Mouse (Mus musculus): Measurements from ENCODE around the gene Omt2b. TPM values are rescaled to one million over a fixed set of nuclear protein-coding genes. Genes with fewer than 3 reads are reported as not detected.
"Not testable (repeated sequence)": the region's sequence is repeated elsewhere in the genome, so short reads cannot be mapped to it uniquely, and the experiment has no call there.

The Omt2b gene
- polyA plus RNA-seq, 1 experiment from 2014 or later: not detected

DNA sequence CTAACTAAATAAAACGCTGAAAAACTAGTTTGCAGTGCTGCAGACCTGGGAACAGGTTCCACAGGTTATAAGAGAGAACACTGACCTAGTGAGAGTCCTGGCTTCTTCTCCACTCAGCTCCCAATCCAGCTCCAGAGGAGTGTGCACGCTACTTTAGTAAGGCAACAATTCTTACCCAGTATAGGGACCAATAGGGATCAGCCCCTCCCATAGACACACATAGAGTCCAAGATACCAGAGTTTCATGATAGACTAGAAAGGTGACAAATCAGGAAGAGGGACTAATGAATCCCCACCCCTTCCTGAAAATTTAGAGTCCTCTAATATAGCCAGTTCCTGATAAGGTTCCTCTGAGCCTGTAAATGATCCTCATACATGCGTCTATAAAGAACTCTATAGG lies 19.6 kb downstream of the Omt2b start:
- Histone ChIP-seq H3K4me3 (ENCODE audit: low read depth, low read length) (no peak overlapping the region), H3K9ac (ENCODE audit: low read depth, low read length) (no peak overlapping the region), H3K9me3 (replicated peaks; ENCODE audit: control insufficient read depth, low read length) (no peaks in the 10 kb centered on the region), H3K36me3 (ENCODE audit: control insufficient read depth, insufficient read depth, low read length) (no peaks in the 10 kb centered on the region), H3K4me1 (ENCODE audit: control insufficient read depth, insufficient read depth, low read length) (no peaks in the 10 kb centered on the region), H3K27ac (ENCODE audit: low read depth, low read length) (no peak overlapping the region), H3K27me3 (ENCODE audit: control insufficient read depth, insufficient read depth, low read length) (no peaks in the 10 kb centered on the region), H3K4me2 (no peak overlapping the region)
- WGBS (ENCODE audit: insufficient replicate concordance): 60% methylated on average over 3 of the region's 3 CpGs
- no peak for ATAC-seq (replicated peaks; ENCODE audit: insufficient number of reproducible peaks, low FRiP score, low TSS enrichment)

DNA sequence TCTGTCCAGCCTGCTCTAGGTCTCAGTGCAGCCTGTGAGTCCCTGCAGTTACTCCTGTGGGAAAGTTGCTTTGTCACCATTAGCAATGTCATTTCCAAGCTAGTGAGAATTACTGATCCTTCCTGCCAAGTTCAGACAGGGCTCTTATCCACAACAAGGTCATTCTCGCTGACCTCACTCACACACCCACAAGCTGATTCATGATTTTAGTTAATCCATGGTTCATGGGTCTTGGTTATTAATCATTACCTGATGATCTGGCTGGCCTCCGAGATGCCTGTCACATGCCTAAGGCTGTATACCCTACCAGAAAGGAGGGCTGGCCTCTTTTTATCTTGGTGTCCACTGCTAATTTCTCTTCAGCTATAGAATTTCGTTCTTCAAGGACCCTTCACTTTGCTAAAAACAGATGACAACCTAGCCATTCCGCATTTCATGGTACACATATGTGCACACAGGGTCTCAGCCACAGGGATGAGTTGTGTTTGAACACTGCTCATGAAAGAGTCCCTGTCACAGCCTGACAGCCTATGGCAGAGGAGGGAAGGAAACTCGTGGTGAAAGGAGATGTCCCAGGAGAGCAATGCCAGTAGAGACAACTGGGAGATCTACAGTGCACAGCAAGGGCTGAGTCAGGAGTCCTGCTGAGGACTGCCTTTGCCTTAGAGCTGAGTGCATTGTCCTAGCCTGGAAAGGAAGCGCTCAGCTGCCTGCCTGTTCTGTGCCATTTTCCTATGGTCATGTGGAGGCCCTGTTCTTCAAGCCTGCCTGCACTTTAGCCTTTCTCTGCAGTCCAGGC lies 21.0 kb downstream of the Omt2b start:
- H3K27me3 ChIP-seq (ENCODE audit: control insufficient read depth, insufficient read depth, low read length); H3K27ac ChIP-seq (ENCODE audit: low read depth, low read length); H3K4me2 ChIP-seq; H3K4me3 ChIP-seq (ENCODE audit: low read depth, low read length); ATAC-seq (replicated peaks; ENCODE audit: insufficient number of reproducible peaks, low FRiP score, low TSS enrichment); H3K9ac ChIP-seq (ENCODE audit: low read depth, low read length); H3K36me3 ChIP-seq (ENCODE audit: control insufficient read depth, insufficient read depth, low read length); H3K4me1 ChIP-seq (ENCODE audit: control insufficient read depth, insufficient read depth, low read length); H3K9me3 ChIP-seq (replicated peaks; ENCODE audit: control insufficient read depth, low read length): not testable (repeated sequence)
- 55% methylated on average over 6 of the region's 6 CpGs for WGBS (ENCODE audit: insufficient replicate concordance)

- not testable (repeated sequence) for H3K4me3 ChIP-seq (ENCODE audit: low read depth, low read length); H3K36me3 ChIP-seq (ENCODE audit: control insufficient read depth, insufficient read depth, low read length); H3K4me2 ChIP-seq; H3K9ac ChIP-seq (ENCODE audit: low read depth, low read length); ATAC-seq (replicated peaks; ENCODE audit: insufficient number of reproducible peaks, low FRiP score, low TSS enrichment); H3K4me1 ChIP-seq (ENCODE audit: control insufficient read depth, insufficient read depth, low read length); H3K27ac ChIP-seq (ENCODE audit: low read depth, low read length); H3K27me3 ChIP-seq (ENCODE audit: control insufficient read depth, insufficient read depth, low read length); H3K9me3 ChIP-seq (replicated peaks; ENCODE audit: control insufficient read depth, low read length)
- 86% methylated on average over 3 of the region's 3 CpGs for WGBS (ENCODE audit: insufficient replicate concordance)
Observed at GRCm38 (mm10) chr9:78349141-78349540, 21.8 kb downstream of the Omt2b start.

DNA sequence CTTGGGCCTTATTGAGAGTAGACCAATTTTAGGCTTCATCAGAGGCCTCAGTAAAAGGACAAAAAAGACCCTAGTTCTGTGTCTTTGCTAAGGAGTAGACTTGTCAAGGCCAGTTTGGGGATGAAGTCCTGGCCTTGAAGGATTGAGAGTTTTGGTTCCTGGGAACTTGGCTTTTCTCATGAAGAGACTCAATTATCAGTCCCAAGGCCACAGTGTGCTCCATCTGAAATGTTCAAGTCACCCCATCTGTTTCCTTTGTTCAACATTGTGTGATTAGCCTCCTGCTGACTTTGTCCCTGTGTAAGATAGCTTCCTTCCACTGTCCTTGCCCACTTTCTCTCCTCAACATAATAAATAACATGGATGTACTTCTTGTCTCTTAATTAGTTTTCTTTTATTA lies 22.6 kb downstream of the Omt2b start:
- not testable (repeated sequence) for H3K27me3 ChIP-seq (ENCODE audit: control insufficient read depth, insufficient read depth, low read length); H3K4me1 ChIP-seq (ENCODE audit: control insufficient read depth, insufficient read depth, low read length); H3K4me2 ChIP-seq; H3K9me3 ChIP-seq (replicated peaks; ENCODE audit: control insufficient read depth, low read length); ATAC-seq (replicated peaks; ENCODE audit: insufficient number of reproducible peaks, low FRiP score, low TSS enrichment); H3K4me3 ChIP-seq (ENCODE audit: low read depth, low read length); H3K36me3 ChIP-seq (ENCODE audit: control insufficient read depth, insufficient read depth, low read length); H3K27ac ChIP-seq (ENCODE audit: low read depth, low read length); H3K9ac ChIP-seq (ENCODE audit: low read depth, low read length)

- Histone ChIP-seq H3K9me3 (replicated peaks; ENCODE audit: control insufficient read depth, low read length) (no peaks in the 10 kb centered on the region), H3K27me3 (ENCODE audit: control insufficient read depth, insufficient read depth, low read length) (no peaks in the 10 kb centered on the region), H3K4me2 (no peak overlapping the region), H3K36me3 (ENCODE audit: control insufficient read depth, insufficient read depth, low read length) (no peaks in the 10 kb centered on the region), H3K4me3 (ENCODE audit: low read depth, low read length) (no peak overlapping the region), H3K27ac (ENCODE audit: low read depth, low read length) (no peak overlapping the region), H3K4me1 (ENCODE audit: control insufficient read depth, insufficient read depth, low read length) (no peaks in the 10 kb centered on the region), H3K9ac (ENCODE audit: low read depth, low read length) (no peak overlapping the region)
- WGBS (ENCODE audit: insufficient replicate concordance): 72% methylated on average over 6 of the region's 6 CpGs
- ATAC-seq (replicated peaks; ENCODE audit: insufficient number of reproducible peaks, low FRiP score, low TSS enrichment): no peak
Observed at GRCm38 (mm10) chr9:78351504-78352220, 24.3 kb downstream of the Omt2b start.

DNA sequence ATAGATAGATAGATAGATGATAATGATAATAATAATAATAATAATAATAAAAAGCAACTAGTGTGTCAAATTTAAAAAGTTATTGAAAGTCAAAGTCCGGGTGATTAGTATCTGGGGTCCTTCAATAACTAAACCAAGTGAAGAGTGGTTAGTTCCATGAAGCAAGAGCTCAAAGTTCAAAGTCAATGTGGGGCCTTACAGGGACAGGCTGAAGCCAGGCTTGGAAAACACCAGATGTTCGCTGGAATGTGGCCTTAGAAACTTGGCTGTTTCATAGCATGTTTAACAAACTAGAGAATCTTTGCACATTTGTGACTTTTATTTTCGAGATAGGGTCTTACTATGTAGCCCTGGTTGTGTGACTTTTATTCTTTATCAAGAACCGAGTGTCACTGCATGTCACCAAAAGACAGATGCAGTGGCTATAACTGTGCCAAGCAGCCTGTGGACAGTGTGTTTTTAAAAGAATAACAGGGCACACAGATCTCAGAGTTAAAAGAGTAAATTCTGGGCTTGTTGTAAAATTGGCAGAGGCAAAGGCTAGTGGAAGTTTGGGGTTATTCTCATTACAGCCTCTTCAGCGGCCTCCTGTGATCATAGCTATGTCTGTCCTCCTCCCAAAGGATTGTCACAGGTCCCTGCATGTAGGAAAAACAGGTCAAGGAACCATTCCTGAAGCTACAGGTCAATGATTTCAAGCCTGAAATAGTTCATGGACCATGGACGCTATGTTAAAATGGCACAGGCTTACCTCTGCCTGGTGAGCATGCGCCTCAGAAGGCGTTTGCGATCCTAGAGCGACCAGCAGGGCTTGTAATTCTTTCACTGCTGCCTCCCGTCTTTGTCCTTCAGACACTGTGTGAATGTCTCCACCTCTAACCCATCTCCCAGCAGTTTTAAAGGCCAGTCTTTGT lies 27.5 kb downstream of the Omt2b start:
- no peak overlapping the region for H3K9ac ChIP-seq (ENCODE audit: low read depth, low read length)
- no peaks in the 10 kb centered on the region for H3K9me3 ChIP-seq (replicated peaks; ENCODE audit: control insufficient read depth, low read length)
- 75% methylated on average over 11 of the region's 11 CpGs for WGBS (ENCODE audit: insufficient replicate concordance)
- no peaks in the 10 kb centered on the region for H3K4me1 ChIP-seq (ENCODE audit: control insufficient read depth, insufficient read depth, low read length)
- H3K36me3 ChIP-seq (ENCODE audit: control insufficient read depth, insufficient read depth, low read length): no peaks in the 10 kb centered on the region
- H3K27me3 ChIP-seq (ENCODE audit: control insufficient read depth, insufficient read depth, low read length): no peaks in the 10 kb centered on the region
- no peak overlapping the region for H3K4me3 ChIP-seq (ENCODE audit: low read depth, low read length)
- H3K27ac ChIP-seq (ENCODE audit: low read depth, low read length): no peak overlapping the region
- no peak for ATAC-seq (replicated peaks; ENCODE audit: insufficient number of reproducible peaks, low FRiP score, low TSS enrichment)
- no peak overlapping the region for H3K4me2 ChIP-seq

DNA sequence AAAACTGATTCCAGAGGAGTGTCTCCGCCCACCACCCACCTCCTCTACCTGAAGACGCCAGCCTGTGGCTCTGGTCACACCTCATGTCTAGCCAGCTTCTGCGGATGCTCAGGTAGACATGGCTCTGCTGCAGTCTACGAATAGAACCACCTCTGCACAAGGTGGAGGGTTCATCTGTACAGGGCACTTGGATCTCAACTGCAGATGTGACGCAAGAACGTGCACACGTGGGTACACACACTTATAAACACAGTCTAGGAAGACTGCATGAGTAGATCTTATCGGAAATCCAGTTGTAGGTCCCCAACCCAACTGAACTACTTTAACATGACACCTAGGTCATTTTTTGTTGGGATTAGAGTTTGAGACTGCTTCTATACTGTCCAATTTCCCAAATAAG lies 28.2 kb downstream of the Omt2b start, which contains the start of gene Gsta2:
Gene Gsta2, minus strand, starts transcription at position 178 of the 400 bp plus-strand sequence.
- WGBS (ENCODE audit: insufficient replicate concordance): 79% methylated on average over 8 of the region's 8 CpGs
- H3K4me3 ChIP-seq (ENCODE audit: low read depth, low read length): no peak within 1 kb of the TSS

DNA sequence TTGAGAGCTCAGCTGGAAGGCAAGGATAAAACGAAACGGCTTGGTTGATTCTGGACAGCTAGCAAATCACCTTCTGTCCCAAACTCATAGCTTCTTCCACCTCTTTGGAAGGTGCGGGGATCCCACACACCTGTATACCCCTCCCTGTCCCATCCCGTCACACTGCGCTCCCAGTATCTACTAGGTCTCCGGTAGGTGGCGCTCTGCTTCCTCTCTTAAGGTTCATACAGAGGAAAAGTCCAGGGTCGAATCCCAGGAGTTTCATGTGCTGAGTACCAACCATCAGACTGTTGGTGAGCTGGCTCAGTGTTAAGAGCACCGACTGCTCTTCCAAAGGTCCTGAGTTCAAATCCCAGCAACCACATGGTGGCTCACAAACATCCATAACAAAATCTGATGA lies 30.7 kb downstream of the Omt2b start:
- H3K4me2 ChIP-seq: no peak overlapping the region
- H3K4me3 ChIP-seq (ENCODE audit: low read depth, low read length): no peak overlapping the region
- H3K9ac ChIP-seq (ENCODE audit: low read depth, low read length): no peak overlapping the region
- no peaks in the 10 kb centered on the region for H3K36me3 ChIP-seq (ENCODE audit: control insufficient read depth, insufficient read depth, low read length)
- H3K27ac ChIP-seq (ENCODE audit: low read depth, low read length): no peak overlapping the region
- no peak for ATAC-seq (replicated peaks; ENCODE audit: insufficient number of reproducible peaks, low FRiP score, low TSS enrichment)
- H3K9me3 ChIP-seq (replicated peaks; ENCODE audit: control insufficient read depth, low read length): no peaks in the 10 kb centered on the region
- 15% methylated on average over 9 of the region's 9 CpGs for WGBS (ENCODE audit: insufficient replicate concordance)
- no peaks in the 10 kb centered on the region for H3K27me3 ChIP-seq (ENCODE audit: control insufficient read depth, insufficient read depth, low read length)
- H3K4me1 ChIP-seq (ENCODE audit: control insufficient read depth, insufficient read depth, low read length): no peaks in the 10 kb centered on the region

More for the DNA sequence above, 28.2 kb downstream of the Omt2b start, which contains the start of gene Gsta2:
- H3K36me3 ChIP-seq (ENCODE audit: control insufficient read depth, insufficient read depth, low read length): no peaks in the 10 kb centered on the region
- no peaks in the 10 kb centered on the region for H3K27me3 ChIP-seq (ENCODE audit: control insufficient read depth, insufficient read depth, low read length)
- no peak within 1 kb of the TSS for H3K4me2 ChIP-seq
- H3K4me1 ChIP-seq (ENCODE audit: control insufficient read depth, insufficient read depth, low read length): no peaks in the 10 kb centered on the region
- H3K27ac ChIP-seq (ENCODE audit: low read depth, low read length): no peak within 1 kb of the TSS
- H3K9ac ChIP-seq (ENCODE audit: low read depth, low read length): no peak within 1 kb of the TSS
- no peaks in the 10 kb centered on the region for H3K9me3 ChIP-seq (replicated peaks; ENCODE audit: control insufficient read depth, low read length)
- no peak for ATAC-seq (replicated peaks; ENCODE audit: insufficient number of reproducible peaks, low FRiP score, low TSS enrichment)
